Mouse (Mus musculus): Measurements from ENCODE around the gene Dhrs3. TPM values are rescaled to one million over a fixed set of nuclear protein-coding genes. Genes with fewer than 3 reads are reported as not detected.

Dhrs3 gene
- total and polyA plus RNA-seq, 3 experiments, result 7.9 to 37.7 (median 10.5) TPM

- TF ChIP-seq KAT2A (IDR thresholded peaks at IDR 0.05; ENCODE audit: insufficient replicate concordance, low read length), result no peak
- no peak for TF ChIP-seq MAX (IDR thresholded peaks at IDR 0.05; ENCODE audit: low read length)
- no peak for TF ChIP-seq CHD2 (IDR thresholded peaks at IDR 0.05; ENCODE audit: low read length)
- TF ChIP-seq ZC3H11A (IDR thresholded peaks at IDR 0.05; ENCODE audit: low read depth, low read length), result no peak
- no peak for TF ChIP-seq MYC (IDR thresholded peaks at IDR 0.05; ENCODE audit: low read depth, low read length)
- TF ChIP-seq JUN (IDR thresholded peaks at IDR 0.05; ENCODE audit: insufficient read depth, low read depth, low read length), result no peak
- no peak for TF ChIP-seq ETS1 (conservative IDR thresholded peaks at IDR 0.05; ENCODE audit: low read depth, low read length)
- TF ChIP-seq HCFC1 (IDR thresholded peaks at IDR 0.05; ENCODE audit: low read depth, low read length), result no peak
- TF ChIP-seq E2F4 (IDR thresholded peaks at IDR 0.05; ENCODE audit: insufficient replicate concordance, low read depth, low read length), result no peak
- no peak for TF ChIP-seq USF2 (conservative IDR thresholded peaks at IDR 0.05; ENCODE audit: low read depth, low read length)
- TF ChIP-seq RAD21 (IDR thresholded peaks at IDR 0.05; ENCODE audit: low read depth, low read length), result no peak
- TF ChIP-seq TCF12 (IDR thresholded peaks at IDR 0.05; ENCODE audit: low read depth, low read length), result no peak
- TF ChIP-seq MXI1 (IDR thresholded peaks at IDR 0.05; ENCODE audit: low read depth, low read length), result no peak
- dilution Hi-C loops (cut with MboI; ENCODE audit: extremely low pct_ligation_motif_present, extremely low pct_unique_long_range_greater_than_20kb, low sequenced_read_pairs) (no loop called here), in situ Hi-C loops (cut with MboI; ENCODE audit: low pct_ligation_motif_present, low pct_unique_long_range_greater_than_20kb, low sequenced_read_pairs) (no loop called here)
These were observed 68.6 kb downstream of the Dhrs3 start for GRCm38 (mm10) chr4:144961232-144961631.

GRCm38 (mm10) chr4:144961696-144962095 lies 69.1 kb downstream of the Dhrs3 start:
- DNase-seq (ENCODE audit: extremely low read depth), result no peak
- Histone ChIP-seq H3K4me1 (ENCODE audit: control insufficient read depth in 1 of 2, insufficient read depth in 2 of 2) (no peaks in the 10 kb centered on the region), H3K36me3 (replicated peaks in 1 of 2; ENCODE audit: control insufficient read depth in 1 of 2, insufficient read depth in 1 of 2, low read length in 1 of 2) (no peaks in the 10 kb centered on the region), H3K27me3 (replicated peaks) (no peaks in the 10 kb centered on the region), H3K4me3 (replicated peaks in 1 of 3; ENCODE audit: low read depth in 2 of 3, low read length in 2 of 3, poor library complexity in 1 of 3) (no peak overlapping the region), H3K79me2 (replicated peaks; ENCODE audit: control insufficient read depth, extremely low read depth, insufficient read depth, poor library complexity, severe bottlenecking) (no peaks in the 10 kb centered on the region), H3K4me2 (ENCODE audit: insufficient read depth, low read depth, poor library complexity, severe bottlenecking) (no peak overlapping the region), H3K9me3 (replicated peaks; ENCODE audit: low read length) (no peaks in the 10 kb centered on the region), H3K27ac (ENCODE audit: insufficient read depth, low read depth) (no peak overlapping the region), H3K9ac (ENCODE audit: insufficient read depth, low read depth) (no peak overlapping the region)
- in situ Hi-C loops (cut with MboI; ENCODE audit: low pct_ligation_motif_present, low pct_unique_long_range_greater_than_20kb, low sequenced_read_pairs), result no loop called here
- dilution Hi-C loops (cut with MboI; ENCODE audit: extremely low pct_ligation_motif_present, extremely low pct_unique_long_range_greater_than_20kb, low sequenced_read_pairs), result no loop called here
- TF ChIP-seq MXI1 (IDR thresholded peaks at IDR 0.05; ENCODE audit: low read depth, low read length) (no peak), EP300 (IDR thresholded peaks at IDR 0.05; ENCODE audit: low read length) (no peak), HCFC1 (IDR thresholded peaks at IDR 0.05; ENCODE audit: low read depth, low read length) (no peak), MEF2A (IDR thresholded peaks at IDR 0.05; ENCODE audit: borderline replicate concordance, low read depth, low read length) (no peak), ETS1 (conservative IDR thresholded peaks at IDR 0.05; ENCODE audit: low read depth, low read length) (no peak), USF1 (IDR thresholded peaks at IDR 0.05; ENCODE audit: low read depth, low read length) (no peak), MAFK (IDR thresholded peaks at IDR 0.05; ENCODE audit: insufficient replicate concordance, low read length) (no peak), SIN3A (IDR thresholded peaks at IDR 0.05; ENCODE audit: low read length) (no peak), GABPA (IDR thresholded peaks at IDR 0.05; ENCODE audit: insufficient replicate concordance, low read depth, low read length) (no peak)

More at GRCm38 (mm10) chr4:144961232-144961631, 68.6 kb downstream of the Dhrs3 start:
- H3K4me1 ChIP-seq (ENCODE audit: control insufficient read depth in 1 of 2, insufficient read depth in 2 of 2), result no peaks in the 10 kb centered on the region
- H3K79me2 ChIP-seq (replicated peaks; ENCODE audit: control insufficient read depth, extremely low read depth, insufficient read depth, poor library complexity, severe bottlenecking), result no peaks in the 10 kb centered on the region
- no peak overlapping the region for H3K9ac ChIP-seq (ENCODE audit: insufficient read depth, low read depth)
- no peaks in the 10 kb centered on the region for H3K36me3 ChIP-seq (replicated peaks in 1 of 2; ENCODE audit: control insufficient read depth in 1 of 2, insufficient read depth in 1 of 2, low read length in 1 of 2)
- H3K27me3 ChIP-seq (replicated peaks), result no peaks in the 10 kb centered on the region
- no peak for DNase-seq (ENCODE audit: extremely low read depth)
- H3K9me3 ChIP-seq (replicated peaks; ENCODE audit: low read length), result no peaks in the 10 kb centered on the region
- no peak overlapping the region for H3K4me3 ChIP-seq (replicated peaks in 1 of 3; ENCODE audit: low read depth in 2 of 3, low read length in 2 of 3, poor library complexity in 1 of 3)
- no peak overlapping the region for H3K4me2 ChIP-seq (ENCODE audit: insufficient read depth, low read depth, poor library complexity, severe bottlenecking)
- H3K27ac ChIP-seq (ENCODE audit: insufficient read depth, low read depth), result no peak overlapping the region
